Mouse (Mus musculus) neural tube, embryonic 13.5 days (tissue): Measurements from ENCODE around the gene Abcg3. TPM values are rescaled to one million over a fixed set of nuclear protein-coding genes. Genes with fewer than 3 reads are reported as not detected.
"Not testable (repeated sequence)": the region's sequence is repeated elsewhere in the genome, so short reads cannot be mapped to it uniquely, and the experiment has no call there.

Source experiments
- ATAC-seq: fragments of 200-750 bp; cut with Nextera tagmentation; 2 replicates; pipeline ENCODE4 v1.8.0; 2017; ENCODE audit warnings: low read depth, mild to moderate bottlenecking, moderate TSS enrichment, moderate library complexity
- H3K27ac ChIP-seq: fragments of 300-500 bp; sonication (generic); replicated peaks from 2 replicates; pipeline ENCODE4 v1.5.1; 2015; ENCODE audit warnings: moderate library complexity, mild to moderate bottlenecking, inconsistent platforms
- H3K27me3 ChIP-seq: fragments of 300-500 bp; sonication (generic); 2 replicates; pipeline ENCODE4 v1.6.1; 2015; ENCODE audit warnings: mild to moderate bottlenecking, inconsistent platforms
- H3K36me3 ChIP-seq: fragments of 300-500 bp; sonication (generic); 2 replicates; pipeline ENCODE4 v1.6.1; 2015; ENCODE audit warnings: mild to moderate bottlenecking, inconsistent platforms
- H3K4me1 ChIP-seq: fragments of 300-500 bp; sonication (generic); replicated peaks from 2 replicates; pipeline ENCODE4 v1.6.1; 2015; ENCODE audit warnings: inconsistent platforms
- H3K4me2 ChIP-seq: fragments of 300-500 bp; sonication (generic); 2 replicates; pipeline ENCODE4 v1.6.1; 2015; ENCODE audit warnings: inconsistent platforms, mild to moderate bottlenecking, moderate library complexity
- H3K4me3 ChIP-seq: fragments of 300-500 bp; sonication (generic); 2 replicates; pipeline ENCODE4 v1.5.1; 2015; ENCODE audit warnings: mild to moderate bottlenecking, inconsistent platforms
- H3K9ac ChIP-seq: fragments of 300-500 bp; sonication (generic); 2 replicates; pipeline ENCODE4 v1.6.1; 2015; ENCODE audit warnings: moderate library complexity, mild to moderate bottlenecking, inconsistent platforms
- H3K9me3 ChIP-seq: fragments of 300-500 bp; sonication (generic); 2 replicates; pipeline ENCODE4 v1.6.1; 2016; ENCODE audit warnings: inconsistent platforms
- WGBS: fragments of 180-500 bp; shearing (Covaris S2); methylation state at CpG from one replicate; pipeline ENCODE4 v1.1.7; 2015; 5-methylcytosine and 5-hydroxymethylcytosine counted together
- polyA plus RNA-seq: library from polyadenylated mRNA; unstranded; fragments of >200 nt; fragmentation: Nextera tagmentation; extraction: Ambion mirVana; gene quantifications from 2 replicates; pipeline ENCODE4 v1.2.1, GENCODE M21; 2015

Abcg3 gene
- 0.50 and 1.0 TPM in 2 replicates for polyA plus RNA-seq

DNA sequence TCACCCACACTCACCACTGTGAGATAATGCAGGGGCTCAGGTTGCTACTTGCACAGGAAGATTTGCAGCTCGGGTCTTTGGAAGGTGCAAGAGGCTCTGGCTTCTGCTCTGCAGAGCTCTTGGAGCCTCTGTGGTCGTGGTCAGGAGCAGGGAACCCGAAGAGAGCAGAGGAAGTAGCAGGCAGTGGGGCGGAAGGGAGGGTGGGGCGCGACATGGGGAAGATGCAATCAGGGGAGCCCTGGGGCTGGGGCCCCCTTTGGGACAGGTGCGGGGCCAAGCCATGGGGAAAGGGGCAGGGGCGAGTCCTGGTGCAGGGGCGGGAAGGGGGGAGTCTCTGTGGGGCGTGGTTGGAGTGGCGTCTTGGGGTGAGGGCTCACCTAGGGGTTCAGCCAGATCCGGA is at the start of gene Abcg3:
Gene Abcg3 (minus strand): TSS at position 184 of the 400 bp plus-strand sequence.
- Histone ChIP-seq H3K36me3 (no peaks in the 10 kb centered on the region), H3K4me2 (peak within 1 kb of the TSS; percentile 7; the same call in 1 of the 2 replicates), H3K27me3 (no peaks in the 10 kb centered on the region), H3K4me1 (no peaks in the 10 kb centered on the region), H3K9ac (no peak within 1 kb of the TSS), H3K27ac (no peak within 1 kb of the TSS), H3K4me3 (no peak within 1 kb of the TSS), H3K9me3 (no peaks in the 10 kb centered on the region)
- no peak for ATAC-seq
- WGBS: 33% methylated on average over 12 of the region's 12 CpGs

DNA sequence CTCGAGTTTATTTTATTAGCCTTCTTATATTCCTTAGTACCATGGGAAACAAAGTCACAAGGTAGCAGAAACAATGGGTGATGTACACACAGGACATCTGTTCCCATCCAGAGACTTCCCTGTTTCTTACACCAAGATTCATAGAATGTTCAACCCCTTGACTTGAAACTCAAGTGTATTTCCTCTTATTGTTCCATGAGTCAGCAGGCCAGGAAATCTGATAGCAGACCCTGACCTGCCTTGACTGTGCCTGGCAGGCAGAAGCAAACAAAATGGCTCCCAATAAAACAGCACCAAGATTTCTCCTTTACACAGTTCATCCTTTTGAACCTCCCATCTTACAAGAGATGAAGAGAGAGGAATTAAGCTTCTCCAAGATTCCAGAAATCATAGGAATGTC is 30.0 kb upstream of the Abcg3 start:
- H3K4me3 ChIP-seq: no peak overlapping the region
- no peaks in the 10 kb centered on the region for H3K27me3 ChIP-seq
- H3K4me2 ChIP-seq: no peak overlapping the region
- no peak for ATAC-seq
- 87% methylated on average over 1 of the region's 1 CpGs for WGBS
- H3K27ac ChIP-seq: no peak overlapping the region
- no peaks in the 10 kb centered on the region for H3K4me1 ChIP-seq
- no peak overlapping the region for H3K9ac ChIP-seq
- peaks cover 8% of the 10 kb centered on the region for H3K9me3 ChIP-seq
- no peaks in the 10 kb centered on the region for H3K36me3 ChIP-seq

GRCm38 (mm10) chr5:105011570-105011969 is 29.1 kb upstream of the Abcg3 start:
- Histone ChIP-seq H3K4me3 (no peak overlapping the region), H3K9ac (no peak overlapping the region), H3K4me2 (no peak overlapping the region), H3K27me3 (no peaks in the 10 kb centered on the region), H3K27ac (no peak overlapping the region), H3K36me3 (no peaks in the 10 kb centered on the region), H3K4me1 (no peaks in the 10 kb centered on the region), H3K9me3 (peaks cover 8% of the 10 kb centered on the region)
- no peak for ATAC-seq
- WGBS: 85% methylated on average over 4 of the region's 4 CpGs

GRCm38 (mm10) chr5:105010376-105010775 is 27.9 kb upstream of the Abcg3 start:
- no peak overlapping the region for H3K9ac ChIP-seq
- H3K27me3 ChIP-seq: no peaks in the 10 kb centered on the region
- ATAC-seq: no peak
- H3K9me3 ChIP-seq: peaks cover 8% of the 10 kb centered on the region
- H3K27ac ChIP-seq: no peak overlapping the region
- H3K4me2 ChIP-seq: no peak overlapping the region
- H3K4me1 ChIP-seq: no peaks in the 10 kb centered on the region
- no peak overlapping the region for H3K4me3 ChIP-seq
- no peaks in the 10 kb centered on the region for H3K36me3 ChIP-seq

DNA sequence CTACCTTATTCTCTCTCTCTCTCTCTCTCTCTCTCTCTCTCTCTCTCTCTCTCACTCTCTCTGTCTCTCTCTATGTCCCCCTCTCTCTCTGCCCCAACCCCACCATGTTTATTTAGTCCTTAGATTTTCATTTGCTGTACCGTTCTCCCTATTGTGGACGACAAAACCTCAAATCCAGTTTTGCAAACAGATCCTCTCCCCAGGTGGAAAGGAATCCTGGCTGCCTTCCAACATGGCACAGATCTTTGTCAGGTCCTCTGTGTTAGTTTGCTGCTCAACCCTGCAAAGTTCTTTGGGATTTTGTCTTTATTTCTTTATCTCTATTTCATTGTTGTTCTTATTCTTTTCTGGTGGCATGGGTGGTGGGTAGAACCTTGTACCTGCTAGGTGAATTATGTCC is 6.9 kb upstream of the Abcg3 start:
- no peak for ATAC-seq
- Histone ChIP-seq H3K4me1 (no peaks in the 10 kb centered on the region), H3K9me3 (no peaks in the 10 kb centered on the region), H3K27me3 (no peaks in the 10 kb centered on the region), H3K27ac (no peak overlapping the region), H3K4me3 (no peak overlapping the region), H3K4me2 (no peak overlapping the region), H3K36me3 (no peaks in the 10 kb centered on the region), H3K9ac (no peak overlapping the region)
- 90% methylated on average over 2 of the region's 2 CpGs for WGBS

DNA sequence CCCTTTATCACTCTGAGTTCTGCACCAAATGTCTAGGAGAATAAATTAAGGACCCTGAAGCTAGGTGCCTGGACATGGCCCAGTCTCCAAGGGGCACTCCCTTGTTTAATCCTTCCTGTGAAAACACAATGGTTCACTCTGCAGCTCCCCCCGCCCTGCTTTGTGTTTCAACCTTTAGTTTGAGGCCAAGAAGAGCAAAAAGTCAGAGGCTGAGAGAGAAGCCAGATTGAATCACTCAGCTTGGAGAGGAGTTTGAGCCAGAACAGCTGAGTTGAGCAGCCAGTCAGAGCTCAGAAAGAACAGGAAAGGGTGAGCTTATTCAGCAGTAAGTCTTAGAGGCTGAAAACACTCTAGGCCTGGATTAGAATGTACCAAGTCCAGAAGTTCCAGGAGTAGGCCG is 5.5 kb upstream of the Abcg3 start:
- Histone ChIP-seq H3K27me3 (no peaks in the 10 kb centered on the region), H3K36me3 (no peaks in the 10 kb centered on the region), H3K27ac (no peak overlapping the region), H3K9ac (no peak overlapping the region), H3K4me3 (no peak overlapping the region), H3K4me2 (no peak overlapping the region), H3K4me1 (no peaks in the 10 kb centered on the region), H3K9me3 (no peaks in the 10 kb centered on the region)
- WGBS: 53% methylated on average over 2 of the region's 2 CpGs
- no peak for ATAC-seq

DNA sequence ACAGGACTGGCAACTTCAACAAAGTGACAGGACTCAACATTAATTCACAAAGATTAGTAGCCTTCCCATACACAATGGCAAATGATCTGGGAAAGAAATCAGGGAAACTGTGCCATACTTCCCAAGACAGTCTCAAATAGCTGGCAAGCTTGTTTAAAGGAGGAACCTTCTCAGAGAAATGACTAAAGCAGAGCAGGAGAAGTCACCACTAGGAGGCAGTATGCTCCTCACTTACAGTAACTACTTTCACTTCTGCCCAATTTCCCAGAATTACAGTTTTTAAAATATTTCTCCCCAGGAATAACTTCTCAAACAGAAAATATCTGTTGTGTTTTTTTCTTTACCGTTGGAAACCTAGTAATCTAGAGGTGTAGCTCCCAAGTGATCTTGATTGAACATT is 4.2 kb upstream of the Abcg3 start:
- ATAC-seq: no peak
- Histone ChIP-seq H3K36me3 (no peaks in the 10 kb centered on the region), H3K4me1 (no peaks in the 10 kb centered on the region), H3K4me2 (no peak overlapping the region), H3K27me3 (no peaks in the 10 kb centered on the region), H3K9ac (no peak overlapping the region), H3K27ac (no peak overlapping the region), H3K9me3 (no peaks in the 10 kb centered on the region), H3K4me3 (no peak overlapping the region)
- WGBS: 53% methylated on average over 1 of the region's 1 CpGs

DNA sequence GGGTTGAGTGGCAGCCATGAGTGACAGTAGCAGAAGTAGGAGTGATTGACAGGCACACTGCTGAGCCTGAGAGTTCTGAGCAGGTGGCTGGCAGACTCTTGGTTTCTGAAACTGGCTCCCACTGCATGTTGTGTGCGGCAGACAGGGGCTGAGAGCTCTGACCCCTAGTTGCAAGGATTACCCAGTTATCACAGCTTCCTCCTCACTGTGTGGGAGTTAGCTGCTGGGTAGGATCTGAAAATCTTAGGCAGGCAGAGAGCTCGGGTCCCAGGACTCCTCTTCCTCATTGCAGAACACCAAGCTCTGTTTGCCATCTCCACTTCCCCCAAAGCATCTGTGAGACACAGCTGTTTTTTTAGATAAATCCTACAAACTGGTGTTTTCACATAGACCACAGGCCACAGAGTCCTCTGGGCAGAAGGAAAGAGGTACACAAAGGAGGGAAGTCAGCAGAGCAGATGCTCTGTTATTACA is 3.4 kb downstream of the Abcg3 start:
- Histone ChIP-seq H3K4me2 (no peak overlapping the region), H3K4me1 (no peaks in the 10 kb centered on the region), H3K27me3 (no peaks in the 10 kb centered on the region), H3K9me3 (no peaks in the 10 kb centered on the region), H3K27ac (no peak overlapping the region), H3K4me3 (no peak overlapping the region), H3K36me3 (no peaks in the 10 kb centered on the region), H3K9ac (no peak overlapping the region)
- ATAC-seq: no peak
- WGBS: 83% methylated on average over 2 of the region's 2 CpGs

DNA sequence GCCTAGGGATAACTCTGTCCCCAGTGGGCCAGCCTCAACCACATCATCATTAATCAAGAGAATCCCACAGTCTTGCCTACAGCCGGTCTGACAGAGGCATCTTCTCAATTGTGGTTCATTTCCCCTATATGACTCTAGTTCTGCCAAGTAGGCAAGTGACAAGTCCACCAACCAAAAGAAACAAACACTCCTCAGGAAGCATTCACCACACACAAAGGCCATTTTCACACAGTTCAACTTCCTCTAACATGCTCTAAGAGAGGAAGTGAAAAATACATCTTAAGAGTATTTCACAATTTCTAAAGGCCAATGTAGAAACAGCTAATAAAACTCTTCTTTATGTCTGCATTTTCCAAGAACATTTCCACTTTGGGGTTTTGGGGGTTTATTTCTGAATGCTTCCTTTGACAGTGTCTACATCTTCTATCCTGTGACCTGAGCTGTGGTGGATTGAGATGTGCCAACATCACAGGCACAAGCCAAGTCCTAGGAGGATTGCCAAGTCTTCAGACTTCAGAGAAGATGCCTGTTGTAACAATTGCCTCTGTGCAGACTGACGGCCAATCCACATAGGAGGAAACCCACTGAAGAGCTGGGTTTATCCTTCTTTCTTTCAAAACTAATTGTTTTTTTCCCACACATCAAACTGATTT is 24.3 kb downstream of the Abcg3 start:
- no peak for ATAC-seq
- Histone ChIP-seq H3K9ac (no peak overlapping the region), H3K4me3 (no peak overlapping the region), H3K36me3 (no peaks in the 10 kb centered on the region), H3K27ac (no peak overlapping the region), H3K4me2 (no peak overlapping the region), H3K27me3 (no peaks in the 10 kb centered on the region), H3K9me3 (no peaks in the 10 kb centered on the region), H3K4me1 (no peaks in the 10 kb centered on the region)
- 90% methylated on average over 2 of the region's 2 CpGs for WGBS

- H3K36me3 ChIP-seq: no peaks in the 10 kb centered on the region
- H3K4me3 ChIP-seq: no peak overlapping the region
- no peak overlapping the region for H3K27ac ChIP-seq
- H3K9ac ChIP-seq: no peak overlapping the region
- H3K9me3 ChIP-seq: no peaks in the 10 kb centered on the region
- ATAC-seq: no peak
- WGBS: 93% methylated on average over 3 of the region's 3 CpGs
- no peak overlapping the region for H3K4me2 ChIP-seq
- no peaks in the 10 kb centered on the region for H3K4me1 ChIP-seq
- H3K27me3 ChIP-seq: no peaks in the 10 kb centered on the region
Measured at GRCm38 (mm10) chr5:104955208-104955607, 27.3 kb downstream of the Abcg3 start.

GRCm38 (mm10) chr5:104946951-104947350 is 35.6 kb downstream of the Abcg3 start:
- no peaks in the 10 kb centered on the region for H3K4me1 ChIP-seq
- H3K4me2 ChIP-seq: no peak overlapping the region
- no peaks in the 10 kb centered on the region for H3K27me3 ChIP-seq
- whole genome bisulfite sequencing: 67% methylated on average over 1 of the region's 1 CpGs
- H3K4me3 ChIP-seq: no peak overlapping the region
- no peak overlapping the region for H3K9ac ChIP-seq
- no peak for ATAC-seq
- no peak overlapping the region for H3K27ac ChIP-seq
- H3K9me3 ChIP-seq: no peaks in the 10 kb centered on the region
- no peaks in the 10 kb centered on the region for H3K36me3 ChIP-seq

DNA sequence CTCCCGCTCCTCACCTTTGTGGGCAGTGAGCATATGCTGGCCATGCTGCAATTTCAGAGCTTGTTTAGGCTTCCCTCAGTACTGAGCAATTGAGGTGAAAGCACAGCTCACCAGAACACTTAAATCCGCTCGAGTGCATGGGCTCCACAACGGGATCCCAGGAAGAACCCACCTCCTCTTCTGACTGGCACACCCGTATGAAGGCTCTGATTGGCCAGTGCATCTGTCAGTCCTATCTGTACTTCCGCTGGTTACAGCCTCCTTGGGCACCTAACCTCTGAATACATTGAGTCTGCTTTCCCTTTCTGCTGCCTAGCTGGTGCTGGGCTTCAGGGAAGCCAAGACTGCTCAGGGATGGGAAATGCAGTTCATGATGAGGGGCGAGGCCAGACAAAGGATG is 48.4 kb downstream of the Abcg3 start:
- ATAC-seq: no peak

GRCm38 (mm10) chr5:104906556-104906955 is 76.0 kb downstream of the Abcg3 start:
- H3K9ac ChIP-seq, H3K4me3 ChIP-seq, ATAC-seq, H3K4me2 ChIP-seq, H3K4me1 ChIP-seq, H3K36me3 ChIP-seq, H3K27me3 ChIP-seq, H3K9me3 ChIP-seq, H3K27ac ChIP-seq: not testable (repeated sequence)
- WGBS: 88% methylated on average over 5 of the region's 5 CpGs

More for the DNA sequence above, 48.4 kb downstream of the Abcg3 start:
- Histone ChIP-seq H3K4me2 (no peak overlapping the region), H3K9me3 (peaks cover 6% of the 10 kb centered on the region; the same call in 1 of the 2 replicates), H3K4me1 (no peaks in the 10 kb centered on the region), H3K27me3 (no peaks in the 10 kb centered on the region), H3K4me3 (no peak overlapping the region), H3K36me3 (no peaks in the 10 kb centered on the region), H3K27ac (no peak overlapping the region), H3K9ac (no peak overlapping the region)
- WGBS: 92% methylated on average over 7 of the region's 7 CpGs
